Mouse (Mus musculus): ENCODE results near the gene Tinagl1. TPM values are rescaled to one million over a fixed set of nuclear protein-coding genes. Genes with fewer than 3 reads are reported as not detected.

Gene Tinagl1
- polyA plus RNA-seq, 1 experiment = 134 TPM

DNA sequence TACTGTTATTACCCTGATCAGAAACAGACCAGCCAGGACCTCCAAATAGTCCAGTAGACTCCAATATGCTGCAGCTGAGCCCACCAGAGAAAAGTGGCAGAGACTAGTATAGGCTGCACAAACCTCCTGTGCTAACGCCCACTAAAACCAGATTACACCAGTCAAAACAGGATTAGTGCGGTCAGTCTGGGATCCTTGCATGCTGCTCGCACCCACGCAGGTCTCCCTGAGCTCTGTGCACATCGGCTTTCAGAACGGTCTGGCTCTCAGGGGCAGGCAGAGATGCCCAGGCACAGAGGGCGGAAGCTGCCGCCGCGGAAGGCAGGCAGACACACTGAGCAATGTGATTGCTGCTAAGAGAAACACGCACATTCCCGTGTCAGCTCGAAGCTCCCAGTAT, 8.1 kb upstream of the Tinagl1 start:
- DNase-seq = no peak
- 0 out of 2 replicates have a peak, but pooled peaks cover 2% of the 10 kb centered on the region for H3K4me1 ChIP-seq (ENCODE audit: control insufficient read depth, insufficient read depth, low read length)
- no peak for TF ChIP-seq POLR2A (IDR thresholded peaks at IDR 0.05; ENCODE audit: borderline replicate concordance, extremely low read depth, low read depth, low read length)
- TF ChIP-seq CTCF (IDR thresholded peaks at IDR 0.05; ENCODE audit: insufficient read depth, low read length) = no peak
- H3K4me3 ChIP-seq (replicated peaks; ENCODE audit: extremely low read depth, low read depth, low read length) = no peak overlapping the region
- 81% methylated on average over 13 of the region's 13 CpGs for WGBS

GRCm38 (mm10) chr4:130181886-130182285, 7.0 kb upstream of the Tinagl1 start:
- no peak overlapping the region for H3K4me3 ChIP-seq (replicated peaks; ENCODE audit: extremely low read depth, low read depth, low read length)
- TF ChIP-seq CTCF (IDR thresholded peaks at IDR 0.05; ENCODE audit: insufficient read depth, low read length) = no peak
- TF ChIP-seq POLR2A (IDR thresholded peaks at IDR 0.05; ENCODE audit: borderline replicate concordance, extremely low read depth, low read depth, low read length) = no peak
- no peak for DNase-seq
- peaks cover 13% of the 10 kb centered on the region for H3K4me1 ChIP-seq (ENCODE audit: control insufficient read depth, insufficient read depth, low read length)
- 29% methylated on average over 4 of the region's 4 CpGs for WGBS

GRCm38 (mm10) chr4:130180909-130181602, 6.1 kb upstream of the Tinagl1 start:
- 80% methylated on average over 7 of the region's 7 CpGs for WGBS

DNA sequence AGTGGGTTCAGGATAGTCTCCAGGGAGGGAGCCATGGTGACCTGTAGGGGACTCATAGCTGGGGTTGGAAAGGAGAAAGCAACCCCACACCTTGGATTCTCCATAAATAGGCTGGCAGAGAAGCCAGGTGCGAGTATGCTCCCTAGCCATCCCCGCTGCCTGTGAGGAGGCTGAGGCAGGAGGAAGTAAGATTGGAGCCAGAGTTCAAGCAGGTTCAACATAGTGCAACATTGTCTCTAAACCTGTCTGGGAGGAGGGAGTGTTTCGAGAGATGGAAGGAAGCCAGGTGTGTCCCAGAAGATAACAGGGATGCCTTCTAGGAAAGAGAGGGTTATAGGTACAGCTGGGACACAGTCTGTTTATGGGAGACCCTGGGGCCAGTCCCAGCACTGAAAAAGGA, 5.0 kb upstream of the Tinagl1 start:
- peaks cover 29% of the 10 kb centered on the region for H3K4me1 ChIP-seq (ENCODE audit: control insufficient read depth, insufficient read depth, low read length)
- 80% methylated on average over 3 of the region's 3 CpGs for WGBS

More at GRCm38 (mm10) chr4:130180909-130181602, 6.1 kb upstream of the Tinagl1 start:
- Histone ChIP-seq H3K4me3 (replicated peaks; ENCODE audit: extremely low read depth, low read depth, low read length) (no peak overlapping the region), H3K4me1 (ENCODE audit: control insufficient read depth, insufficient read depth, low read length) (peaks cover 19% of the 10 kb centered on the region)
- TF ChIP-seq CTCF (IDR thresholded peaks at IDR 0.05; ENCODE audit: insufficient read depth, low read length) = no peak
- no peak for TF ChIP-seq POLR2A (IDR thresholded peaks at IDR 0.05; ENCODE audit: borderline replicate concordance, extremely low read depth, low read depth, low read length)
- no peak for DNase-seq

GRCm38 (mm10) chr4:130177536-130177935, 2.6 kb upstream of the Tinagl1 start:
- peaks cover 38% of the 10 kb centered on the region for H3K4me1 ChIP-seq (ENCODE audit: control insufficient read depth, insufficient read depth, low read length)
- 33% methylated on average over 7 of the region's 7 CpGs for WGBS
- H3K4me3 ChIP-seq (replicated peaks; ENCODE audit: extremely low read depth, low read depth, low read length) = no peak overlapping the region
- no peak for TF ChIP-seq POLR2A (IDR thresholded peaks at IDR 0.05; ENCODE audit: borderline replicate concordance, extremely low read depth, low read depth, low read length)
- TF ChIP-seq CTCF (IDR thresholded peaks at IDR 0.05; ENCODE audit: insufficient read depth, low read length) = no peak
- peak; percentile 50 for DNase-seq

More for the DNA sequence above, 5.0 kb upstream of the Tinagl1 start:
- no peak for TF ChIP-seq POLR2A (IDR thresholded peaks at IDR 0.05; ENCODE audit: borderline replicate concordance, extremely low read depth, low read depth, low read length)
- no peak for TF ChIP-seq CTCF (IDR thresholded peaks at IDR 0.05; ENCODE audit: insufficient read depth, low read length)
- no peak for DNase-seq
- no peak overlapping the region for H3K4me3 ChIP-seq (replicated peaks; ENCODE audit: extremely low read depth, low read depth, low read length)

- Histone ChIP-seq H3K4me3 (replicated peaks; ENCODE audit: extremely low read depth, low read depth, low read length) (no peak overlapping the region), H3K4me1 (ENCODE audit: control insufficient read depth, insufficient read depth, low read length) (peaks cover 39% of the 10 kb centered on the region)
- WGBS = 19% methylated on average over 4 of the region's 4 CpGs
- DNase-seq = peak; percentile 55
- TF ChIP-seq CTCF (IDR thresholded peaks at IDR 0.05; ENCODE audit: insufficient read depth, low read length) = no peak
- no peak for TF ChIP-seq POLR2A (IDR thresholded peaks at IDR 0.05; ENCODE audit: borderline replicate concordance, extremely low read depth, low read depth, low read length)
These were observed 2.2 kb upstream of the Tinagl1 start for GRCm38 (mm10) chr4:130177087-130177486.

GRCm38 (mm10) chr4:130176156-130176720, 1.3 kb upstream of the Tinagl1 start:
- TF ChIP-seq CTCF (IDR thresholded peaks at IDR 0.05; ENCODE audit: insufficient read depth, low read length) (no peak), POLR2A (IDR thresholded peaks at IDR 0.05; ENCODE audit: borderline replicate concordance, extremely low read depth, low read depth, low read length) (no peak)
- Histone ChIP-seq H3K4me3 (replicated peaks; ENCODE audit: extremely low read depth, low read depth, low read length) (no peak overlapping the region), H3K4me1 (ENCODE audit: control insufficient read depth, insufficient read depth, low read length) (peaks cover 45% of the 10 kb centered on the region)
- 45% methylated on average over 5 of the region's 5 CpGs for WGBS
- no peak for DNase-seq

- DNase-seq = peak; percentile 87
These were observed 439 bp downstream of the Tinagl1 start for GRCm38 (mm10) chr4:130174335-130175031.

DNA sequence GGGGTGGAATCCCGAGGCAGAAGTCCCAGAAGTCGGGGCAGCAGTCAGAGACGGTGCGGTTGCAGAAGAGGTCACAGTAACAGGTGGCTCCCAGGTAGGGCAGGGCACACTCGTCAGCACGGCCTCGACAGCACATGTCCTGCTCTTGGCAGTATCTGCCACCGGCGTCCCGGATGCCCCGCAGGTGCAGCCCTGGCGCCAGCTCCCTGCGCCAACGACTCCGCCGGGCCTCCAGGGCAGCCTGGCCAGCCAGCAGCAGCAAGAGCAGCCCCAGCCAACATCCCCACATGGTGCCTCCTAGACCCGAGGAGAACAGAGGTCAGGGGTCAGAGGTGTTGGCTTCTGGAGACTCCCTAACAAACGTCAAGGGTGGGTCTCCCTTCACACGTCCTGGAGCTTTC, 1.0 kb downstream of the Tinagl1 start:
- TF ChIP-seq CTCF (IDR thresholded peaks at IDR 0.05; ENCODE audit: insufficient read depth, low read length) (no peak), POLR2A (IDR thresholded peaks at IDR 0.05; ENCODE audit: borderline replicate concordance, extremely low read depth, low read depth, low read length) (0 out of 2 replicates have a peak, but pooled peaks have one; percentile 6)

More at GRCm38 (mm10) chr4:130174335-130175031, 439 bp downstream of the Tinagl1 start:
- 3% methylated on average over 25 of the region's 25 CpGs for WGBS
- TF ChIP-seq CTCF (IDR thresholded peaks at IDR 0.05; ENCODE audit: insufficient read depth, low read length) (no peak), POLR2A (IDR thresholded peaks at IDR 0.05; ENCODE audit: borderline replicate concordance, extremely low read depth, low read depth, low read length) (peak; percentile 72)
- Histone ChIP-seq H3K4me3 (replicated peaks; ENCODE audit: extremely low read depth, low read depth, low read length) (peak overlapping the region; percentile 64), H3K4me1 (ENCODE audit: control insufficient read depth, insufficient read depth, low read length) (peaks cover 45% of the 10 kb centered on the region)

More for the DNA sequence above, 1.0 kb downstream of the Tinagl1 start:
- peak overlapping the region; percentile 64 for H3K4me3 ChIP-seq (replicated peaks; ENCODE audit: extremely low read depth, low read depth, low read length)
- DNase-seq = peak; percentile 54
- 45% methylated on average over 19 of the region's 19 CpGs for WGBS
- H3K4me1 ChIP-seq (ENCODE audit: control insufficient read depth, insufficient read depth, low read length) = peaks cover 48% of the 10 kb centered on the region

Data from lung, adult 2 months (tissue).